Mouse (Mus musculus): ENCODE results near the gene Zfp771. TPM values are rescaled to one million over a fixed set of nuclear protein-coding genes. Genes with fewer than 3 reads are reported as not detected.

Zfp771 gene
- polyA plus RNA-seq, 1 experiment from 2014 or later, result 54.7 TPM

DNA sequence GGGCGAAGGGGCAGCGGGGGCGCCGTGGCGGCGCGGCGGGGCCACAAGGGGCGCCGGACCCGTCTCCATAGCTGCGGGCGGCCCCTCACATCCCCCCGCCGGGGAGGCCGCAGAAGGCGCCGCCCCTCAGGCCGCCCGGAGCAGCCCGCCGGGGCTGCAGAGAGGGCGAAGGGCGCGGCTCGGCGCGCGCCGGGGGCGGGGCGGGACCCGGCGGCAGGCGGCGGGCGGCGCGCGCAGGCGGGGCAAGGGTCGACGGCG is 35.9 kb upstream of the Zfp771 start, which contains the start of gene Tbc1d10b:
TSS of gene Tbc1d10b (minus strand) at position 174 of the 258 bp plus-strand sequence.
- TF ChIP-seq CTCF (IDR thresholded peaks at IDR 0.05; ENCODE audit: low read depth), result no peak
- peaks cover 16% of the 10 kb centered on the region for H3K36me3 ChIP-seq (ENCODE audit: insufficient read depth)
- H3K4me3 ChIP-seq (ENCODE audit: low read depth, low read length), result peak within 1 kb of the TSS; percentile 74
- WGBS, result no CpG with 5 or more reads among the region's 44 CpGs
- H3K9ac ChIP-seq, result peak within 1 kb of the TSS; percentile 86
- H3K4me2 ChIP-seq, result peak within 1 kb of the TSS; percentile 96
- H3K27ac ChIP-seq (ENCODE audit: low read depth), result peak within 1 kb of the TSS; percentile 82
- DNase-seq, result no peak
- H3K9me3 ChIP-seq (ENCODE audit: low read depth, low read length), result no peaks in the 10 kb centered on the region
- peaks cover 7% of the 10 kb centered on the region for H3K4me1 ChIP-seq (ENCODE audit: insufficient read depth)
- H3K27me3 ChIP-seq (ENCODE audit: insufficient read depth, low read length), result no peaks in the 10 kb centered on the region
- peak; percentile 15 for ATAC-seq (ENCODE audit: insufficient read depth)

DNA sequence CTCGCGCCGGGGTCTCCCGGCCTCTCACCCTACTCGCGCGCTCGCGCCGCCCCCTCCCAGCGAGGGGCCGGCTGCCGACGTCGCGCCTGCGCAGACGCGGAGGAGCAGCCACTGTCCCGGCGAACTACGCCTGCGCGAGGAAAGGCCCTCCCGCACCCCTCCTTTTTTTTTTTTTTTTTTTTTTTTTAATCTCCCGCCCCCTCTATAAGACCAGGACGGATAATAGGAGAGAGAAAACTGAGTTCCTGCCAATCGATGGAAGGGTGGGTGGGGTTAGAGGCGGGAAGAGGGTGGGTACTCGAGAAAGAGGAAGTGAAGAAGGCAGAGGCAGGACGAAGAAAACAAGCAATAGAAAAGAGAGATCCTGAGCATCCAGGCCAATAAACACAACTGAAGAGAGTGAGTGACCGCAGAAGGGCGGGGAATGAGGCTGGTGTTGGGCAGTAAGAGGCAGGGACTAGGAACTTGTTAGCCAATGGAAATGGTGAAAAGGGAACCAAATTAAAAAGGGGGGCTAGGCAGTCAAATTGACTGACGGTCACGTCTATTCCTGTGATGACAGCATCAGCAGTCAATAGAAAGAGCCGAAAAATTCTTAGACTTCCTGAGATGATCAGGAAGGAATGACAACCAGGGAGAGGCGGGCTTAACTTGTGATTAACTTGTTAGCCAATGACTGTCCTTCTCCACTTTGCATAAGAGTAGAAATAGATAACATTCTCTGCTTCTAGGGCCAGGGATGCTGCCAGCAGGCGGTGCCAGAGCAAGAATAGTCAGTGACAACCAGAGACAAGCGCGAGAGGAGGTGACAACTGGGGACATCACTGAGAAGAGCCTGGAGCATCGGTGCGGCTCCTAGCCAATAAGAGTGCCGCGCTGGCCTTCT is 35.3 kb upstream of the Zfp771 start, which contains the start of gene Mylpf:
TSS of gene Mylpf (plus strand) at position 338 of the 886 bp plus-strand sequence.
- Histone ChIP-seq H3K4me2 (peak within 1 kb of the TSS; percentile 96), H3K9ac (peak within 1 kb of the TSS; percentile 86), H3K27ac (ENCODE audit: low read depth) (peak within 1 kb of the TSS; percentile 82), H3K27me3 (ENCODE audit: insufficient read depth, low read length) (no peaks in the 10 kb centered on the region), H3K4me3 (ENCODE audit: low read depth, low read length) (peak within 1 kb of the TSS; percentile 74), H3K4me1 (ENCODE audit: insufficient read depth) (peaks cover 7% of the 10 kb centered on the region), H3K9me3 (ENCODE audit: low read depth, low read length) (no peaks in the 10 kb centered on the region), H3K36me3 (ENCODE audit: insufficient read depth) (peaks cover 10% of the 10 kb centered on the region)
- WGBS, result under 1% methylated on average over 33 of the region's 44 CpGs
- peak; percentile 66 for TF ChIP-seq CTCF (IDR thresholded peaks at IDR 0.05; ENCODE audit: low read depth)
- ATAC-seq (ENCODE audit: insufficient read depth) (peak; percentile 95), DNase-seq (peak; percentile 97)

DNA sequence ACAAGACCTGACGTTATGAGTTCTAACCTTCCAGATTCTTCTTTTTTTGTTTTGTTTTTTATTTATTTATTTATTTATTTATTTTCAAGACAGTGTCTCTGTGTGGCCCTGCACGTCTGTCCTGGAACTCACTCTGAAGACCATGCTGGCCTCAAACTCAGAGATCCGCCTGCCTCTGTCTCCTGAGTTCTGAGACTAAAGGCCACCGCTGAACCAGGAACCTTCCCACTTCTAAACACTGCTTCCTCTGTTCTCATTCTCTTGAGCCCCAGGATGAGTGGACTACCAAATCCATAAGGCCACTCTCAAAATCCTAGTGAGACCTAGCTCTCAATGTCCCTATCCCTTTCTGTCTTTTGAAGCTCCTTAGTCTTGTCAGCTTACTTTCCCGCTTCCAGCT is 34.2 kb upstream of the Zfp771 start:
- Histone ChIP-seq H3K27ac (ENCODE audit: low read depth) (no peak overlapping the region), H3K9ac (0 out of 2 replicates have a peak overlapping the region, but pooled peaks have one; percentile 28), H3K27me3 (ENCODE audit: insufficient read depth, low read length) (peaks cover 4% of the 10 kb centered on the region; the same call in 1 of the 2 replicates), H3K9me3 (ENCODE audit: low read depth, low read length) (no peaks in the 10 kb centered on the region), H3K4me2 (peak overlapping the region; percentile 96), H3K4me3 (ENCODE audit: low read depth, low read length) (no peak overlapping the region; the same call in 1 of the 2 replicates), H3K36me3 (ENCODE audit: insufficient read depth) (peaks cover 4% of the 10 kb centered on the region; the same call in 1 of the 2 replicates), H3K4me1 (ENCODE audit: insufficient read depth) (peaks cover 7% of the 10 kb centered on the region)
- ATAC-seq (ENCODE audit: insufficient read depth) (no peak), DNase-seq (no peak)
- no peak for TF ChIP-seq CTCF (IDR thresholded peaks at IDR 0.05; ENCODE audit: low read depth)
- WGBS, result 74% methylated on average over 5 of the region's 5 CpGs

DNA sequence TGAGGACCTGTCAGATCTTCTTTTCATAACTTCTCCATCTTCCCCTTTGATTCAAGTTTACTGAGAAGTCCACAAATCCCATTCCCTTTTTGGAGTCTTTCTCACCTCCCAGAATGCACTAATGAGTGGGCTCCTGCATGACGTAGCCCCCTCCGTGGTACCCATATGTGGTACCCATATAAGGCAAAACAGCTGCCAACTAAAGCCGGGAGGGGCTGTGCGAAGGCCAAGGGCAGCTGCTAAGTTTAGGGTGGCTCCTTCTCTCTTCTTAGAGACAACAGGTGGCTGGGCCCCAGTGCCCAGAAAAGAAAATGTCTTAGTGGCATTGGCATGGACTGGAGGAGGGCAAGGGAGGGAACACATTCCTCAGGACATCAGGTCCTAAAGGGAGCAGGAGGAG is 33.8 kb upstream of the Zfp771 start:
- no peak overlapping the region for H3K4me2 ChIP-seq
- 80% methylated on average over 4 of the region's 4 CpGs for WGBS

DNA sequence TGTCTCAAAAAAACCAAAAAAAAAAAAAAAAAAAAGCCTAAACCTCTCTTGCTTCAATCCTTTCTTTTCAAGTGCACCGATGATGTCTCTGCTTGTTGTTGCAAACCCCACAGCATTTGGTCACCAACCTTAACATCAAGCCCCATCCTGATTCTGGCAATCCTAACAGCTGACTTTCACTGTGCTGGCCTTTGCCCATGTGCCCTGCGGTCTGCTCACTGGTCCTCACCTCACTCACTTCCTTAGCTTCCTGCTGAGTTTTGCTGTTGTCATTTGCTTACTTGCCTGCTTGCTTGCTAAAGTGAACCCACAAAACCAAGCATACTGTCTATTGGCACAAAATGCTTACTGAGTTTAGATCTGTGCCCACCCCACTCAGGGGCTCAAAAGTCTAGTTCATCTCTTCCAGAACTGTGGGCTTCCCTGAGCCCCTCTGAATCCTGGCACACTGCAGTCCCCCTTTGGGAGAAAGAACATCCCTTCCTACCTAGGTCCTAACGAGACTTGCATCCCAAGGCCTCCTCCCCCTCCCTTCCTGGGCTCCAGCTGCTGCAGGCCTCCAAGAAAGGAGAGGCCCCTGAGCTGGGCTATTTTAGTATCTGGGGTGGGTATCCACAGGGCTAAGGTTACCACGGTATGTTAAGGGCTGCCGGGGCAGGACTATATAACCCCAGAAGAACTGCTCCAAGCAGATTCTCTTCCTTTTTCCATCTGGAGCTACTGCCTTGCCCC is 32.9 kb upstream of the Zfp771 start:
- 74% methylated on average over 5 of the region's 5 CpGs for WGBS
- Histone ChIP-seq H3K27ac (ENCODE audit: low read depth) (no peak overlapping the region), H3K9ac (no peak overlapping the region), H3K9me3 (ENCODE audit: low read depth, low read length) (no peaks in the 10 kb centered on the region), H3K27me3 (ENCODE audit: insufficient read depth, low read length) (peaks cover 4% of the 10 kb centered on the region; the same call in 1 of the 2 replicates), H3K4me3 (ENCODE audit: low read depth, low read length) (no peak overlapping the region), H3K36me3 (ENCODE audit: insufficient read depth) (no peaks in the 10 kb centered on the region), H3K4me2 (no peak overlapping the region), H3K4me1 (ENCODE audit: insufficient read depth) (peaks cover 7% of the 10 kb centered on the region; the same call in 1 of the 2 replicates)
- DNase-seq (no peak), ATAC-seq (ENCODE audit: insufficient read depth) (no peak)
- TF ChIP-seq CTCF (IDR thresholded peaks at IDR 0.05; ENCODE audit: low read depth), result no peak

More for the DNA sequence above, 33.8 kb upstream of the Zfp771 start:
- peaks cover 4% of the 10 kb centered on the region; the same call in 1 of the 2 replicates for H3K27me3 ChIP-seq (ENCODE audit: insufficient read depth, low read length)
- H3K4me1 ChIP-seq (ENCODE audit: insufficient read depth), result peaks cover 7% of the 10 kb centered on the region
- ATAC-seq (ENCODE audit: insufficient read depth) (no peak), DNase-seq (no peak)
- H3K27ac ChIP-seq (ENCODE audit: low read depth), result no peak overlapping the region
- H3K4me3 ChIP-seq (ENCODE audit: low read depth, low read length), result no peak overlapping the region
- H3K9ac ChIP-seq, result no peak overlapping the region
- no peaks in the 10 kb centered on the region for H3K9me3 ChIP-seq (ENCODE audit: low read depth, low read length)
- no peak for TF ChIP-seq CTCF (IDR thresholded peaks at IDR 0.05; ENCODE audit: low read depth)
- H3K36me3 ChIP-seq (ENCODE audit: insufficient read depth), result peaks cover 1% of the 10 kb centered on the region; the same call in 1 of the 2 replicates

DNA sequence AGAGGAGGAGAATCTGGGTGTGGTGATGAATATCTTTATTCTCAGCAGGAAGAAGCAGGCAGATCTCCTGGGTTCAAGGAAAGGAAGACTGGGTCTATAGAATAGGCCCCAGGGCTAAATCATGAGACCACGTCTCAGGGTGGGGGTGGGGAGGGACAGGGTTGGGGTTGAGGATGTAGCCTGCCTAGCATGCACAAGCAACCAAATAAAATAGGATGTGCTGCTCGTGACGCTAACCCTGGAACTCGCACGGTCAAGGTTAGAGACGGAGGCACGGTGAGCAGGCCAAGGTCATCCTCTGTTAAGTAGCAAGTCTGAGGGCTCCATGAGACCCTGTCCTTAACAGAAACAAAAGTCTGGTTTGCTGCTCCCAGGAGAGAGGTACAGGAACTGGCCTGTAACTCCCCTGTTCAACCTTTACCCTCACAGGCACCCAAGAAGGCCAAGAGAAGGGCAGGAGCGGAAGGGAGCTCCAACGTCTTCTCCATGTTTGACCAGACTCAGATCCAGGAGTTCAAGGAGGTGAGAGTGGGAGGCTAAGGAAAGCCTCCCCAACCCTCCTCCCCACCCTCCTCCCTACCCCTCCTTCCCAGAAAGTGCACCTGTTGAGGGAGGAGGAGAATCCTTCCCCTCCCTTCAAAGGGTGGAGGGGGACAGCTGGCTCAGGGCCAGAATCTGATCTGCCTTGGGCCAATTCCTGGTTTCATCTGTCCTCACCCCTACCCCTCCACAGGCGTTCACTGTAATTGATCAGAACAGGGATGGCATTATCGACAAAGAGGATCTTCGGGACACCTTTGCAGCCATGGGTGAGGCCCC is 31.4 kb upstream of the Zfp771 start:
- H3K9ac ChIP-seq, result no peak overlapping the region
- H3K36me3 ChIP-seq (ENCODE audit: insufficient read depth), result no peaks in the 10 kb centered on the region
- H3K9me3 ChIP-seq (ENCODE audit: low read depth, low read length), result no peaks in the 10 kb centered on the region
- no peak for ATAC-seq (ENCODE audit: insufficient read depth)
- 84% methylated on average over 12 of the region's 12 CpGs for WGBS
- H3K4me3 ChIP-seq (ENCODE audit: low read depth, low read length), result no peak overlapping the region
- no peak overlapping the region for H3K27ac ChIP-seq (ENCODE audit: low read depth)
- no peak for TF ChIP-seq CTCF (IDR thresholded peaks at IDR 0.05; ENCODE audit: low read depth)
- no peaks in the 10 kb centered on the region; the same call in 1 of the 2 replicates for H3K4me1 ChIP-seq (ENCODE audit: insufficient read depth)
- H3K27me3 ChIP-seq (ENCODE audit: insufficient read depth, low read length), result peaks cover 4% of the 10 kb centered on the region; the same call in 1 of the 2 replicates
- H3K4me2 ChIP-seq, result no peak overlapping the region
- no peak for DNase-seq
